ENCODE assay signal across 31 mouse cellular contexts in genomic region chr10:106015965-106016364, GRCm38 (mm10).
"Had no signal": no experiment of that assay in that cellular context is flagged by ENCODE, and none has a peak within 500 bp of the region (broad histone marks: within the 10 kb centered on the region; RNA-seq: fewer than 3 reads in every experiment).

No protein-coding gene starts in this region.

- H3K27me3 ChIP-seq: limb, embryonic 12.5 days; limb, embryonic 13.5 days; limb, embryonic 15.5 days; liver, embryonic 12.5 days; liver, embryonic 13.5 days; liver, embryonic 15.5 days; lung, embryonic 15.5 days; megakaryocyte, embryonic 14.5 days; midbrain, embryonic 12.5 days; midbrain, embryonic 13.5 days; midbrain, embryonic 15.5 days had no signal

- H3K4me1 ChIP-seq: limb, embryonic 10.5 days; limb, embryonic 12.5 days; limb, embryonic 13.5 days; limb, embryonic 15.5 days; liver, embryonic 12.5 days; liver, embryonic 13.5 days; liver, embryonic 15.5 days; lung, embryonic 15.5 days; megakaryocyte, embryonic 14.5 days; midbrain, embryonic 10.5 days; midbrain, embryonic 12.5 days; midbrain, embryonic 13.5 days; midbrain, embryonic 15.5 days had no signal

- H3K9ac ChIP-seq: limb, embryonic 12.5 days; limb, embryonic 13.5 days; limb, embryonic 15.5 days; liver, embryonic 12.5 days; liver, embryonic 13.5 days; liver, embryonic 14.5 days; liver, embryonic 15.5 days; liver, postnatal 0 days; lung, embryonic 14.5 days; lung, embryonic 15.5 days; midbrain, embryonic 12.5 days; midbrain, embryonic 13.5 days; midbrain, embryonic 15.5 days had no signal

- H3K4me2 ChIP-seq: limb, embryonic 12.5 days; limb, embryonic 13.5 days; limb, embryonic 15.5 days; liver, embryonic 11.5 days; liver, embryonic 12.5 days; liver, embryonic 13.5 days; liver, embryonic 15.5 days; lung, embryonic 14.5 days; lung, embryonic 15.5 days; midbrain, embryonic 11.5 days; midbrain, embryonic 12.5 days; midbrain, embryonic 13.5 days; midbrain, embryonic 15.5 days had no signal

- H3K9me3 ChIP-seq: limb, embryonic 10.5 days; limb, embryonic 12.5 days; limb, embryonic 13.5 days; limb, embryonic 15.5 days; liver, embryonic 12.5 days; liver, embryonic 13.5 days; liver, embryonic 15.5 days; lung, embryonic 15.5 days; midbrain, embryonic 10.5 days; midbrain, embryonic 12.5 days; midbrain, embryonic 13.5 days; midbrain, embryonic 15.5 days had no signal

- DNase-seq: left cerebral cortex, postnatal 4 days; liver; liver, embryonic 13.5 days; liver, postnatal 0 days; lung, adult 18-20 months; lung, adult 2 months; lung, embryonic 14.5 days; lung, postnatal 10 days; lung, postnatal 14 days; lung, postnatal 36 days; lung, postnatal 4 days; midbrain, embryonic 14.5 days had no signal

- H3K27ac ChIP-seq: limb, embryonic 10.5 days; limb, embryonic 12.5 days; limb, embryonic 13.5 days; limb, embryonic 15.5 days; liver, embryonic 12.5 days; liver, embryonic 13.5 days; liver, embryonic 14.5 days; liver, embryonic 15.5 days; lung, embryonic 15.5 days; macrophage; midbrain, embryonic 10.5 days; midbrain, embryonic 12.5 days; midbrain, embryonic 13.5 days; midbrain, embryonic 15.5 days had no signal

- H3K4me3 ChIP-seq: limb, embryonic 10.5 days; limb, embryonic 12.5 days; limb, embryonic 13.5 days; limb, embryonic 15.5 days; liver, embryonic 12.5 days; liver, embryonic 13.5 days; liver, embryonic 15.5 days; lung, embryonic 15.5 days; megakaryocyte, embryonic 14.5 days; midbrain, embryonic 10.5 days; midbrain, embryonic 12.5 days; midbrain, embryonic 13.5 days; midbrain, embryonic 15.5 days; myocyte had no signal

- H3K36me3 ChIP-seq: limb, embryonic 10.5 days; limb, embryonic 12.5 days; limb, embryonic 13.5 days; limb, embryonic 15.5 days; liver, embryonic 12.5 days; liver, embryonic 13.5 days; liver, embryonic 15.5 days; lung, embryonic 15.5 days; midbrain, embryonic 10.5 days; midbrain, embryonic 12.5 days; midbrain, embryonic 13.5 days; midbrain, embryonic 15.5 days had no signal

- ATAC-seq: liver, embryonic 12.5 days; liver, postnatal 0 days; lung, postnatal 0 days; midbrain, embryonic 13.5 days; midbrain, embryonic 15.5 days; midbrain, embryonic 16.5 days had no signal
